In the genomic region with DNA sequence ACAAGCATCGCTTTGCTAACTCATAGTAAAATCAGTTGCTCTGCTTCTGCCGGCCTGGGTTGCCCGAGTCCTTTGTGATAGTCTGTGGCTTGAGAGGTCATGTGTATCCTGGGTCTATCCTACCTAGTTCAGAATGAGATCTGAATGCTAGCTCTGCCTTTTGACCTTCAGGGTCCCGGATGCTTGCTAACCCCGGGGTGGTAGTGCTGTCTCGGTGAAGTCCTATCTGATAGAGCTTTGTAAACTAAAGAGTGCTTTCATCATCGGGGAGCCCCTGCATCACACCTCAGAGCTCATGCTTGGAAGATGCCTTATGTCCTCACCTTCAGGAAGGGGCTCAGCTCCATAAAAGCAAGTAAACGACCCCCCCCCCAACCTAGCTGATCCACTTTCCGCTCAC, we compare ENCODE assay signal across 20 mouse cellular contexts. TPM values are rescaled to one million over a fixed set of nuclear protein-coding genes. Genes with fewer than 3 reads are reported as not detected.
DNase-seq lines count a peak whose midpoint lies in the region; ATAC-seq lines count a peak whose summit lies in the region.
"Had no signal": no experiment of that assay in that cellular context is flagged by ENCODE, and none has a peak within 500 bp of the region (broad histone marks: within the 10 kb centered on the region; RNA-seq: fewer than 3 reads in every experiment).

No protein-coding gene starts in this region.

- H3K27me3 ChIP-seq in heart, embryonic 11.5 days (ENCODE audit: control insufficient read depth, insufficient read depth, low read length), result no peaks in the 10 kb centered on the region
- H3K27me3 ChIP-seq in kidney, embryonic 15.5 days, result no peaks in the 10 kb centered on the region
- no peaks in the 10 kb centered on the region for H3K27me3 ChIP-seq in forebrain, embryonic 11.5 days (ENCODE audit: control insufficient read depth, insufficient read depth, low read length)
- H3K27me3 ChIP-seq: hindbrain, embryonic 15.5 days; midbrain, embryonic 13.5 days; Patski had no signal

- H3K4me3 ChIP-seq in heart, embryonic 11.5 days (ENCODE audit: low read depth, low read length), result no peak overlapping the region
- H3K4me3 ChIP-seq in kidney, embryonic 15.5 days (replicated peaks), result no peak overlapping the region
- H3K4me3 ChIP-seq in forebrain, embryonic 11.5 days (ENCODE audit: low read depth, low read length), result no peak overlapping the region
- H3K4me3 ChIP-seq: embryonic facial prominence, embryonic 10.5 days; hindbrain, embryonic 15.5 days; limb, embryonic 10.5 days; midbrain, embryonic 13.5 days had no signal

- H3K4me2 ChIP-seq in heart, embryonic 11.5 days, result no peak overlapping the region
- H3K4me2 ChIP-seq in kidney, embryonic 15.5 days, result no peak overlapping the region
- H3K4me2 ChIP-seq in forebrain, embryonic 11.5 days (ENCODE audit: low read depth, low read length, severe bottlenecking), result no peak overlapping the region
- H3K4me2 ChIP-seq: hindbrain, embryonic 15.5 days; liver, embryonic 11.5 days; midbrain, embryonic 13.5 days had no signal

- no peak overlapping the region for H3K9ac ChIP-seq in heart, embryonic 11.5 days (ENCODE audit: low read depth, low read length)
- H3K9ac ChIP-seq in kidney, embryonic 15.5 days, result no peak overlapping the region
- no peak overlapping the region for H3K9ac ChIP-seq in forebrain, embryonic 11.5 days (ENCODE audit: low read length)
- H3K9ac ChIP-seq: hindbrain, embryonic 15.5 days; midbrain, embryonic 13.5 days had no signal

- DNase-seq in heart, adult 9 months (ENCODE audit: low spot score in 2 of 2), result no peak
- DNase-seq in kidney, postnatal 14 days, result no peak
- peak; percentile 54 for DNase-seq in CD4-positive helper T cell, adult 2 months (ENCODE audit: low read depth, low spot score)
- peak; percentile 81 for DNase-seq in induced T-regulatory cell, adult 2 months (ENCODE audit: low read depth)
- no peak for DNase-seq in forebrain, embryonic 11.5 days (ENCODE audit: low spot score)
- DNase-seq: adrenal gland, postnatal 36 days; cerebellum, adult 2 months; kidney, adult 9 months; layer of hippocampus, postnatal 36 days; lung, adult 2 months; right cerebral cortex, adult 18-20 months had no signal

- peaks cover 33% of the 10 kb centered on the region for H3K36me3 ChIP-seq in heart, embryonic 11.5 days (ENCODE audit: control insufficient read depth, insufficient read depth, low read length)
- peaks cover 62% of the 10 kb centered on the region for H3K36me3 ChIP-seq in kidney, embryonic 15.5 days
- H3K36me3 ChIP-seq in forebrain, embryonic 11.5 days (ENCODE audit: control insufficient read depth, insufficient read depth, low read length), result peaks cover 8% of the 10 kb centered on the region; the same call in 1 of the 2 replicates

- H3K9me3 ChIP-seq in heart, embryonic 11.5 days (replicated peaks; ENCODE audit: control insufficient read depth, low read length), result no peaks in the 10 kb centered on the region
- H3K9me3 ChIP-seq in kidney, embryonic 15.5 days (replicated peaks), result 0 out of 2 replicates have a peak, but pooled peaks cover 3% of the 10 kb centered on the region
- H3K9me3 ChIP-seq in forebrain, embryonic 11.5 days (ENCODE audit: control insufficient read depth, low read length), result no peaks in the 10 kb centered on the region; the same call in 1 of the 2 replicates
- H3K9me3 ChIP-seq: hindbrain, embryonic 15.5 days; limb, embryonic 10.5 days had no signal

- ATAC-seq in heart, embryonic 11.5 days (replicated peaks; ENCODE audit: insufficient number of reproducible peaks, low FRiP score, low TSS enrichment), result no peak
- no peak for ATAC-seq in kidney, embryonic 15.5 days (replicated peaks; ENCODE audit: low FRiP score)
- no peak for ATAC-seq in forebrain, embryonic 11.5 days (replicated peaks; ENCODE audit: low FRiP score)
- ATAC-seq: forebrain, embryonic 14.5 days; Patski had no signal

- H3K4me1 ChIP-seq in heart, embryonic 11.5 days (ENCODE audit: control insufficient read depth, insufficient read depth, low read length), result peaks cover 63% of the 10 kb centered on the region
- H3K4me1 ChIP-seq in kidney, embryonic 15.5 days, result peaks cover 49% of the 10 kb centered on the region
- H3K4me1 ChIP-seq in forebrain, embryonic 11.5 days (replicated peaks; ENCODE audit: control insufficient read depth, insufficient read depth, low read length), result 0 out of 2 replicates have a peak, but pooled peaks cover 3% of the 10 kb centered on the region

- 47% methylated on average over 9 of the region's 9 CpGs for WGBS in heart, embryonic 11.5 days (ENCODE audit: insufficient replicate concordance)
- 59% methylated on average over 9 of the region's 9 CpGs for WGBS in kidney, embryonic 15.5 days
- WGBS in forebrain, embryonic 11.5 days, result 91% methylated on average over 9 of the region's 9 CpGs

- peak overlapping the region; percentile 76 for H3K27ac ChIP-seq in heart, embryonic 11.5 days (ENCODE audit: low read depth, low read length)
- 0 out of 2 replicates have a peak overlapping the region, but pooled peaks have one; percentile 29 for H3K27ac ChIP-seq in kidney, embryonic 15.5 days
- H3K27ac ChIP-seq in forebrain, embryonic 11.5 days (ENCODE audit: low read depth, low read length), result no peak overlapping the region
- H3K27ac ChIP-seq: embryonic facial prominence, embryonic 10.5 days; hindbrain, embryonic 15.5 days; limb, embryonic 10.5 days; midbrain, embryonic 13.5 days had no signal

RNA-seq across cellular contexts. Expression of gene Lbh, which starts 19.1 kb away (rescaled TPM):
- 19.1 and 22.8 TPM in 2 replicates for polyA plus RNA-seq in heart, embryonic 11.5 days (2014; fragmentation: Nextera tagmentation; extraction: Ambion mirVana)
- polyA plus RNA-seq in kidney, embryonic 15.5 days (2015; fragmentation: Nextera tagmentation; extraction: Ambion mirVana), result 7.1 and 8.9 TPM in 2 replicates
- 2.9 and 3.3 TPM in 2 replicates for polyA plus RNA-seq in forebrain, embryonic 11.5 days (2014; fragmentation: Nextera tagmentation; extraction: Ambion mirVana)

Comparison
In these comparisons a context has a peak if more than half of its experiments do, and no peak if none do; other contexts are left out.
1. DNase-seq: peak in CD4-positive helper T cell, adult 2 months (single experiment) and induced T-regulatory cell, adult 2 months (single experiment); none in heart, adult 9 months (0 of 2), kidney, postnatal 14 days (single experiment) and forebrain, embryonic 11.5 days (single experiment).